Mouse (Mus musculus): ENCODE data around the gene Thbs3.
A peak's percentile ranks its signal among the peaks of the same experiment; 100 is the strongest.

The Thbs3 gene

DNA sequence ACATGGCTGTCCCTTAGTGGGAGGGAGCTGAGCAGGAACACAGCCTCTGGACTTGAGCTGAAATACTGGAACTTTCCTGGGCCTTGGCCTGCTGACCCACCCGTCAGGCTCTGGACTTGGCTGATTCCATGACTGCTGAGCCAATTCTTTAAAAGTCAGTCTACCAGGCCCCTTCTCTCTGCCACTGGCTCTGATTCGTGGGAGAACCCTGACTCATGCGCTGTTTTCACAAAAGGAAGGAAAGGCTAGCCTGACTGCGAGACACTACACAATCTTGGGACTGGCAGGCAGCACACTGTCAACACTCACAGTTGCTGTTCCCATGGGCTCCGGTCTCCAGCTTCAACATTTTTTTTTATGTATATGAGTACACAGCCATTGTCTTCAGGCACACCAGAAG is 41.2 kb downstream of the Thbs3 start:
- DNase-seq = no peak

DNA sequence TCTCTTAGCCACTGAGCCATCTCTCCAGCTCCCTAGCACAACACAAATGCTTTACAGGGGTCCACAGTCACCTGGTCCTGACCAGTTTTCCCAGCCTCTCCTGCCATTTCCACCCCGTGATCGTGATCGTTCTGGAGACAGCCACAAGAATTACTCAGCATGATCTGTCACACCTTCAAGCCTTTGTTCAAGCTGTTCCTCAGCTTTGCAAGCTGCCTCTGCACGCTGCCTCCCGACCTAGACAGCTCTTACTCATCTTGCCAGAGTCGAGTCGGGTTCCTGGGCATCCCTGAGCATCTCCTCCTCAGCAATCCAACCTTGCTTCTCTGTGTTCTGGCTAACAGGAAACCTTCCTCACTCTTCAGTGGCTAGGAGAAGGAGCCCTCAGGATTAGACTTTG is 44.1 kb downstream of the Thbs3 start, which contains the start of gene Dpm3:
Gene Dpm3, plus strand, starts transcription at position 283 of the 400 bp plus-strand sequence.
- DNase-seq = no peak

DNA sequence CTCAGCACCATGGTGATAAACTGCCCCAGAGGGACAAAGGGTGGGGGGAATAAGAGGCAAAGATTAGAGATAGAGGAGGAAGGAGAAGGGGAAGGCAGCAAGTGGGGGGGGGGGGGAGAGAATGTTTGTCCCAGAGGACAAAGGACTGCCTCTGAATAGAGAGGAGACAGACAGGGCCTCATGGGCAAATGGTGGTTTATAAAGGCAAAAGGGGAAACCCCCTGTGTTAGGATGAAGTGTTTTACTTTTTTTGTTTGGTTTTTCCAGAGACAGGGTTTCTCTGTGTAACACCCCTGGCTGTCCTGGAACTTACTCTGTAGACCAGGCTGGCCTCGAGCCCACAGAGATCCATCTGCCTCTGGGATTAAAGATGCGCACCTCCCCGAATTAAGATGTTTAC is 45.2 kb downstream of the Thbs3 start:
- DNase-seq = no peak

DNA sequence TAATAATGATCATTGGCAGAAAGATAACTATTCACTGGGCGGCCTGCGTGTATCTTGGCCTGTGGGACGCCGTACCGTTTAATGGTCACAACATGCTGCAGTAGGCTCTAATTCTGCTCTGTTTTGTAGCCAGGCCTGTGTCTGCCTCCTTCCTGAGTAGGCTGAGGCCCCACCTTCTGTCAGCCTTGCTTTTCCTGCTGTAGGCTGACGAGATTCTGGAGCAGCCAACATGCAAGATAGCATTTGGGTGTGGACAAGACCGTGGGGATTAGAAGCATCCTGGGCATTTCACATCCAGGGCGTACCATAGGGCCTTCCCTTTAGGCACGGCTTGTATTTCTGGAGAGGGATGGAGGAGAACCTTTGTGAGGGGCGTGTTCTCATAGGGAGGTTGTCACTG is 47.4 kb downstream of the Thbs3 start:
- peak; percentile 58 for DNase-seq

DNA sequence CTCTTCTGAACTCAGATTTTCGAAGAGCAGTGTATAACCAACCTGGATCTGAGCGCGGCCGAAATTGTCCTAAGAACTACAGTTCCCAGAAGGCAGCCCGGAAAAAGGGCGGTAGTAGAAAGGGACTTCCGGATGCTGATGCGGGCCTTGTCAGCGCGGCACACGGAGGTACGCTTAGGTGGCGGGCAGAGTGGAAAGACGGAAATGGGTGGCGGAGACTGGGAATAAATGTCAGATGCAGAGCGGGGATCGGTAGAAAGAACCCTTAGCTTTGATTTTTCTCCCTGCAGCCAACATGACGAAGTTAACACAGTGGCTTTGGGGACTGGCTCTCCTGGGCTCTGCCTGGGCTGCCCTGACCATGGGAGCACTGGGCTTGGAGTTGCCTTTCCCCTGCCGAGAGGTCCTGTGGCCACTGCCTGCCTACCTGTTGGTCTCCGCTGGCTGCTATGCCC is 51.5 kb downstream of the Thbs3 start:
- peak; percentile 87 for DNase-seq

DNA sequence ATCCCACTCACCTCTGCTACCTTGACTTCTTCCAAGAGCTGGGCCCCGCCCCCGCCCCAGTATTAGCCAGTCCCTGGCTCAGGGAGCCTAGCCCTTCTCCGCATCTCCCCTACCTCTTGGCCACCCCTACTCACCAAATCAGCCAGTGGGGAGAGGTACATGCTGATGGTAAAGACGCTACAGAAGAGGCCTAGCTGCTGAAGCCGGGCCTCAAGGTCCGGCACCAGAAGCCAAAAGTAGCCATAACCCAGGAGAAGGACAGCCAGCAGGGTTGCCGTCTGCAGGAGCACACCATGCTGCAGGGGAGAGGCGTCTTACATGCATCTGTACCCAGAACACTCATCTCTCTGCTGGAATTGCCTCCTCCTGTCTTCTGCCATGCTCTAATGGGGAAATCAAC is 53.9 kb downstream of the Thbs3 start:
- DNase-seq = no peak

DNA sequence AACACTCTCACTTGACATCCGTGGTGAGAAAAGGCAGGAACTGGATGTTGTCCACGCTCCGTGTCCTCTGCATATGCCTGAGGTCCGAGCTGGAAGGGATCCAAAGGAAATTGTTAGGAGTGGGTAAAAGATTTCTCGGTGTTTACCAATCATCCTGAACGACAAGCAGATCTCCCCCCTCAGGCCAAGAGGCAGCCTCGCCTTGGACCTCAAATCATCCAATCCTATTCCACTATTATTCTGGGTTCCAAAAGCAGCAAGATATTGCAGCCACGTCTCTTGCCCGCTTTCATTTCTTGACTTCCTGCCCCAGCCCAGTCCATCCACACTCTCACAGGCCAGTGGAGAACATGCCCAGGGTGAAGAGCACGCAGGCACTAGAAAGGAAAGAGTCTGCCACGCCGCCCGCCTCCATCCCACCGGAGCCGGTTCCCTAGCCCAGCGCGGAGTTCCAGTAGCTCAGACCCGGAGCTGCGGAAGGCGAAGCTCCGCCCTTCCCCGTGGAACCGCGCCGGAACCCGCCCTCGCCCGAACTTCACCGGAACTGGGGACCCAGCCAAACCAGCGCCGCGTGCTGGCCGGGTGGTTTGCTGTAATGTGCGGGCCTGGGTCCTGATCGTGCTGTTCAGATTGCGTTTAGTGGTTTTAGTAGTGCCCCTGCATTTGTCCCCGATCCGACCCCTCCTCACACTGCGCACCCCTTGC is 55.2 kb downstream of the Thbs3 start, which contains the start of gene Slc50a1:
Gene Slc50a1, minus strand, starts transcription at position 520 of the 705 bp plus-strand sequence.
- peak; percentile 91 for DNase-seq

DNA sequence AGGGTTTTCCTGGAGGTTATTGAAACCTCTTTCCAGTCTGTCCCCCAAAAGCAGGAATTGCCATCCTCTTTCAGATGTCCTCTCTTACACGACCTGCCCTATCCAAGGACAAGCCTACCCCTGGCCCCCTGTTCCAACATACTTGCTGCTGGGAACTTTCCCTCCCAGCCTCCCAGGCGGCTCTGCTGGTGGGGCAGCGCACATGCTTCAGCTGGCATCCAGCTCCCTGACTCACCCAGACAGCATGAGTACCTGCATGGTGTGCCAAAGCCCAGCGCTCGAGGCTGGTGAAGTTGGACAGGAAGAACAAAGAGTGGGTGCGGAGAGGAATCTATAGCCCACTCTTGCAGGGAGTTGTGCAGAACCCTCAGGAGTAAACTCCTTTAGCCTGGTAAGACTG is 55.9 kb downstream of the Thbs3 start:
- peak; percentile 49 for DNase-seq

DNA sequence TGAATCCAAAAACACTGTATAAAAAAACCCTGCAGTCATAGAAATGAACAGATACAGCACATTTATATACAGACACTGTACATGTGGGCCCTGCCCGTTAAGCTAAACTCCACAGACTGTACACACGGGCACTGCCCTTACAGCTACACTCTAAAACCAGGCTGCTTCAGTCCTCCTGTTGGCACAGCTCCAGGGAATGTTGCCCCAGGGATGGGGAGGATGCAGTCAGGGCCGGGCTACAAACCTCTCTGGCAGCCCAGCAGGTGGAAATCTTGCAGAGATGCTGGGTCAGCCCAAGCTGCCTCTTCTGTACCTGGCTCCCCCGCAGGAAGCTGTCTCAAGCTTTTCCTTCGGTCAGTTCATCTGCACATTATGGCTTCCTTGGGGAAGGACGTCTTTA is 56.8 kb downstream of the Thbs3 start:
- peak; percentile 56 for DNase-seq

DNA sequence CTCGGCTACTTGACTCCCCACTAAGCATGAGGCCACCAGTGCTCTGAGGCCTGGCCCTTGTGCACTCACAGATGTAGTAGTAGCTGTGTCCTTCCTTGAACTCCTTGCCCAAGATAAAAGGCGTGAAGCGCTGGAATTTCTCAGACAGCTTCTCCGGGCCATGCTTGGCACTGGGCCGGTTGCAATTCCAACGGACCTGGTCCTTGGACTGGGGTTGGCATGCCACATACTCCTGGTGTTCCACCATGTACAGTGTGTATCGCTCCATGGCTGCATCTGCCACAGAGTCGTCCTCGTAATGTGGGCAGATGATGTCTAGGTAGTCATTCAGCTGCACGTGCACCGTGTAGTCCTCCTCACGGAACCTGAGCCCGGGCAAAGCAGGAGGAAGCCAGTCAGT is 61.1 kb downstream of the Thbs3 start:
- DNase-seq = no peak
